ENCODE assay signal across 27 mouse cellular contexts in genomic region chr12:72012126-72012525, GRCm38 (mm10). TPM values are rescaled to one million over a fixed set of nuclear protein-coding genes. Genes with fewer than 3 reads are reported as not detected.
DNase-seq lines count a peak whose midpoint lies in the region; ATAC-seq and TF ChIP-seq lines count a peak whose summit lies in the region.
"Had no signal": no experiment of that assay in that cellular context is flagged by ENCODE, and none has a peak within 500 bp of the region (broad histone marks: within the 10 kb centered on the region; RNA-seq: fewer than 3 reads in every experiment).

No protein-coding gene starts in this region.

- TF ChIP-seq POLR2A in heart, adult 2 months (IDR thresholded peaks at IDR 0.05; ENCODE audit: insufficient read depth, low read depth, low read length): no peak

- no peak overlapping the region for H3K27ac ChIP-seq in heart, adult 2 months
- no peak overlapping the region for H3K27ac ChIP-seq in heart, embryonic 11.5 days (ENCODE audit: low read depth, low read length)
- no peak overlapping the region for H3K27ac ChIP-seq in lung, postnatal 0 days (ENCODE audit: low read length)
- no peak overlapping the region for H3K27ac ChIP-seq in neural tube, embryonic 15.5 days (replicated peaks)
- H3K27ac ChIP-seq: forebrain, embryonic 10.5 days; forebrain, embryonic 13.5 days; heart, embryonic 15.5 days; hindbrain, embryonic 14.5 days; hindbrain, postnatal 0 days had no signal

- no peaks in the 10 kb centered on the region for H3K27me3 ChIP-seq in heart, adult 2 months (ENCODE audit: control insufficient read depth, insufficient read depth, low read length)
- no peaks in the 10 kb centered on the region for H3K27me3 ChIP-seq in heart, embryonic 11.5 days (ENCODE audit: control insufficient read depth, insufficient read depth, low read length)
- no peaks in the 10 kb centered on the region for H3K27me3 ChIP-seq in lung, postnatal 0 days (replicated peaks; ENCODE audit: insufficient read depth, low read length)
- no peaks in the 10 kb centered on the region for H3K27me3 ChIP-seq in neural tube, embryonic 15.5 days (replicated peaks)
- H3K27me3 ChIP-seq: forebrain, embryonic 13.5 days; heart, embryonic 12.5 days; heart, embryonic 15.5 days; Patski had no signal

- DNase-seq in heart, adult 2 months: no peak
- no peak for DNase-seq in lung, postnatal 0 days (ENCODE audit: low spot score)
- no peak for DNase-seq in lung, postnatal 4 days
- DNase-seq in ES-CJ7 (ENCODE audit: low read depth, low spot score) (peak; percentile 45), ZHBTc4 (ENCODE audit: low read depth, low spot score) (peak; percentile 54)
- DNase-seq in kidney, postnatal 10 days: no peak
- DNase-seq: adrenal gland, postnatal 10 days; adrenal gland, postnatal 36 days; cerebellum, adult 18-20 months; cerebellum, adult 9-10 months; cerebellum, postnatal 14 days; gastrocnemius, postnatal 14 days; heart, postnatal 10 days; heart, postnatal 4 days had no signal

- intact Hi-C loops in heart, adult 2 months (cut with DNase I): no loop called here

- no peaks in the 10 kb centered on the region for H3K9me3 ChIP-seq in heart, embryonic 11.5 days (replicated peaks; ENCODE audit: control insufficient read depth, low read length)
- H3K9me3 ChIP-seq in lung, postnatal 0 days (ENCODE audit: low read length): no peaks in the 10 kb centered on the region
- no peaks in the 10 kb centered on the region for H3K9me3 ChIP-seq in neural tube, embryonic 15.5 days (replicated peaks)
- H3K9me3 ChIP-seq: forebrain, embryonic 10.5 days; forebrain, embryonic 13.5 days; heart, embryonic 12.5 days; heart, embryonic 15.5 days had no signal

- WGBS in heart, adult 2 months: 92% methylated on average over 6 of the region's 6 CpGs
- 87% methylated on average over 6 of the region's 6 CpGs for WGBS in heart, embryonic 11.5 days (ENCODE audit: insufficient replicate concordance)
- WGBS in lung, postnatal 0 days: 93% methylated on average over 6 of the region's 6 CpGs
- WGBS in neural tube, embryonic 15.5 days: 94% methylated on average over 6 of the region's 6 CpGs

- H3K36me3 ChIP-seq in heart, adult 2 months (ENCODE audit: control insufficient read depth, insufficient read depth, low read length): no peaks in the 10 kb centered on the region
- no peaks in the 10 kb centered on the region for H3K36me3 ChIP-seq in heart, embryonic 11.5 days (ENCODE audit: control insufficient read depth, insufficient read depth, low read length)
- H3K36me3 ChIP-seq in lung, postnatal 0 days (ENCODE audit: insufficient read depth, low read length): no peaks in the 10 kb centered on the region
- no peaks in the 10 kb centered on the region for H3K36me3 ChIP-seq in neural tube, embryonic 15.5 days
- H3K36me3 ChIP-seq: forebrain, embryonic 10.5 days; heart, embryonic 12.5 days; heart, embryonic 15.5 days had no signal

- H3K4me2 ChIP-seq in heart, embryonic 11.5 days: no peak overlapping the region
- H3K4me2 ChIP-seq in lung, postnatal 0 days (replicated peaks; ENCODE audit: low read depth, low read length): no peak overlapping the region
- H3K4me2 ChIP-seq in neural tube, embryonic 15.5 days: no peak overlapping the region
- H3K4me2 ChIP-seq: forebrain, embryonic 13.5 days; heart, embryonic 12.5 days; heart, embryonic 15.5 days; hindbrain, embryonic 14.5 days had no signal

- ATAC-seq in heart, embryonic 11.5 days (replicated peaks; ENCODE audit: insufficient number of reproducible peaks, low FRiP score, low TSS enrichment): no peak
- no peak for ATAC-seq in lung, postnatal 0 days
- no peak for ATAC-seq in neural tube, embryonic 15.5 days (ENCODE audit: low FRiP score)
- ATAC-seq: activated CD4-positive, CD25-positive, alpha-beta regulatory T cell, adult 4 months; forebrain, embryonic 13.5 days; forebrain, embryonic 16.5 days; hindbrain, postnatal 0 days; inflammation-experienced regulatory T-cells, adult 6 months; intestine, embryonic 16.5 days; Patski had no signal

- no peak overlapping the region for H3K9ac ChIP-seq in heart, adult 2 months (ENCODE audit: low read depth, low read length)
- no peak overlapping the region for H3K9ac ChIP-seq in heart, embryonic 11.5 days (ENCODE audit: low read depth, low read length)
- no peak overlapping the region for H3K9ac ChIP-seq in lung, postnatal 0 days (replicated peaks; ENCODE audit: low read depth)
- no peak overlapping the region for H3K9ac ChIP-seq in neural tube, embryonic 15.5 days (replicated peaks)
- H3K9ac ChIP-seq: forebrain, embryonic 13.5 days; heart, embryonic 12.5 days; heart, embryonic 15.5 days; hindbrain, embryonic 14.5 days had no signal

- H3K4me3 ChIP-seq in heart, adult 2 months: no peak overlapping the region
- no peak overlapping the region for H3K4me3 ChIP-seq in heart, embryonic 11.5 days (ENCODE audit: low read depth, low read length)
- H3K4me3 ChIP-seq in lung, postnatal 0 days (ENCODE audit: low read depth, low read length): no peak overlapping the region
- no peak overlapping the region for H3K4me3 ChIP-seq in neural tube, embryonic 15.5 days (replicated peaks)
- H3K4me3 ChIP-seq: forebrain, embryonic 10.5 days; forebrain, embryonic 13.5 days; heart, embryonic 12.5 days; heart, embryonic 15.5 days had no signal

- TF ChIP-seq CTCF in heart, adult 2 months (IDR thresholded peaks at IDR 0.05): peak; percentile 40
- 0 out of 2 replicates have a peak, but pooled peaks have one; percentile 5 for TF ChIP-seq CTCF in lung, postnatal 0 days (IDR thresholded peaks at IDR 0.05)

- no peaks in the 10 kb centered on the region for H3K79me2 ChIP-seq in heart, adult 2 months (replicated peaks; ENCODE audit: control insufficient read depth, insufficient read depth, low read length)

- TF ChIP-seq EP300 in heart, adult 2 months (IDR thresholded peaks at IDR 0.05; ENCODE audit: insufficient read depth, low read depth, low read length): no peak
- no peak for TF ChIP-seq EP300 in lung, postnatal 0 days (IDR thresholded peaks at IDR 0.05)

- H3K4me1 ChIP-seq in heart, adult 2 months (ENCODE audit: control insufficient read depth, insufficient read depth, low read length): peaks cover 5% of the 10 kb centered on the region
- H3K4me1 ChIP-seq in heart, embryonic 11.5 days (ENCODE audit: control insufficient read depth, insufficient read depth, low read length): no peaks in the 10 kb centered on the region
- no peaks in the 10 kb centered on the region for H3K4me1 ChIP-seq in lung, postnatal 0 days (ENCODE audit: insufficient read depth, low read depth, low read length)
- peaks cover 4% of the 10 kb centered on the region; the same call in 1 of the 2 replicates for H3K4me1 ChIP-seq in neural tube, embryonic 15.5 days
- H3K4me1 ChIP-seq: forebrain, embryonic 10.5 days; forebrain, embryonic 13.5 days had no signal

RNA-seq across cellular contexts. Expression of gene Gpr135, which starts 58.8 kb away (rescaled TPM):
- under 1 TPM; 0.27 to 0.31 TPM for total RNA-seq in heart, adult 2 months (2021)
- polyA plus RNA-seq in heart, adult 2 months (2012; rRNA removed): 0.59 and 0.78 TPM in 2 replicates
- 0.34 and 0.62 TPM in 2 replicates for polyA plus RNA-seq in heart, embryonic 11.5 days (2014; fragmentation: Nextera tagmentation; extraction: Ambion mirVana)
- polyA plus RNA-seq in lung, postnatal 0 days (2015; fragmentation: Nextera tagmentation; extraction: Ambion mirVana): 0.49 and 0.55 TPM in 2 replicates
- 6.0 and 8.1 TPM in 2 replicates for polyA plus RNA-seq in neural tube, embryonic 15.5 days (2015; fragmentation: Nextera tagmentation; extraction: Ambion mirVana)
- polyA plus RNA-seq: activated CD4-positive, CD25-positive, alpha-beta regulatory T cell, adult 4 months; inflammation-experienced regulatory T-cells, adult 6 months had no signal

Comparison
In these comparisons a context has a peak if more than half of its experiments do, and no peak if none do; other contexts are left out.
1. DNase-seq: peak in ES-CJ7 (single experiment) and ZHBTc4 (single experiment); none in heart, adult 2 months (0 of 2), lung, postnatal 0 days (single experiment), lung, postnatal 4 days (0 of 2) and kidney, postnatal 10 days (single experiment).